Mouse (Mus musculus): ENCODE data around the gene Tmem37.
A peak's percentile ranks its signal among the peaks of the same experiment; 100 is the strongest.

Gene Tmem37

GRCm38 (mm10) chr1:120094920-120095319, 21.0 kb upstream of the Tmem37 start:
- no peak for DNase-seq (ENCODE audit: inconsistent age in 2 of 2, low spot score in 1 of 2)

GRCm38 (mm10) chr1:120093482-120094134, 19.7 kb upstream of the Tmem37 start:
- DNase-seq (ENCODE audit: inconsistent age in 2 of 2, low spot score in 1 of 2) = peak; percentile 88 to 96

- DNase-seq (ENCODE audit: inconsistent age in 2 of 2, low spot score in 1 of 2) = no peak
Measured at GRCm38 (mm10) chr1:120090880-120091570, 17.2 kb upstream of the Tmem37 start.

- DNase-seq (ENCODE audit: inconsistent age in 2 of 2, low spot score in 1 of 2) = no peak
Measured at GRCm38 (mm10) chr1:120089180-120089579, 15.3 kb upstream of the Tmem37 start.

- DNase-seq (ENCODE audit: inconsistent age in 2 of 2, low spot score in 1 of 2) = no peak
Measured at GRCm38 (mm10) chr1:120086644-120087043, 12.8 kb upstream of the Tmem37 start.

- no peak for DNase-seq (ENCODE audit: inconsistent age in 2 of 2, low spot score in 1 of 2)
Measured at GRCm38 (mm10) chr1:120085696-120086095, 11.8 kb upstream of the Tmem37 start.

DNA sequence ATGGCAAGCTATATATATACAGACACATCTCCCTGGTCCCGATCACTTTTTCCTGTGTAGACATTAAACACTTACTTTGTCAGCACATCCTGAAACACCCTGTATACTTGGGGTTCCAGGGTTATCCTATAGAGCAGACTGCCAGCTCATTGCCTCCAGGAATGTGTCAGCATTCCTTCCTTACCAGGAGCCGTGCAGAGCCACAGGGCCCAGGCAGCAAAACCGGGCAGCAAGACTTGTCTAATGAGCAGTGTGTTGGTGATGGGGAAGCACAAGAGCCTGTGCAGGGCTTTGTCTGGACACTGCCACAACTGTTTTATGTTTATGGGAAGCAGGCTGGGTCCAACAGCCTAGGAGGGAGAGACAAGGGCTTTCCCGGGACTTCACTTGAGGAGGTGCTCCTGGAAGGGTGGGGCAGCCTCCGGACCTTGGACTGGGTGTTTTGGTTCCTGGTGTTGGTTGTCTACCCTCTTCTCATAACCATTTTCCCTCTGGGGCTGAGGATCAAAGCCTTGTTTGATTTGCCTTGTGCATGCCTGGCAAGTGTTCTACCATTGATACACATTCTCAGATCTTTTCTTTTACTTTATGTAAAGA, 10.1 kb upstream of the Tmem37 start:
- DNase-seq (ENCODE audit: inconsistent age in 2 of 2, low spot score in 1 of 2) = no peak

DNA sequence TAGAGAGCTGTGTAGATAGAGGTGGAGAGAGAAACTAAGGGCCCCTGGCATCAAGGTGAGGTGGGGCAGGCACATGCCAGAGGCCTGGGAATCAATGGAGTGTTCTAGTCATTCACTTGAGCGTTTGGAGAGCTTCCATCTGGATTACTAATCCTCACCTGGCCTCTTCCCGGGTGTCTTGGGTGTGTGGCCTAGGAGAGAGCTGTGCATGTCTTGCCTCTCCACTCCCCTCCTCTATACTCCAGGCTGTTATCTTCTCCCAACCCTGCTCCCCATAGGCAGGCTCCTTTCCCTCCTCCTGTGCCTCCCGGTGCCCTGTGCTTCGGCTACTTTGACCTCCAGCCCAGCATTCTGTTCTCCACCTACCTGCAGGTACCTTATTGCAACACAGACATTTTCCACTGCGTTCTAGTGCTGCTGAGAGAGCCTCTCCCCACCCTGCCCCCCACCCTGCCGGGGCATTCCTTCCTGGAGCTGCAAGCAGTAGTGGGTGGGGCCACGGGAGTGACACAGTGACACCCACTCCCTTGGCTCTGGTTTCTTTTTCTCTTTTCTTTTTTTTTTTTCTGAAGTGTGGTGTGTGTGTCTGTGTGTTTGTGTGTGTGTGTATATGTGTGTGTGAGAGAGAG, 9.2 kb upstream of the Tmem37 start:
- DNase-seq (ENCODE audit: inconsistent age in 2 of 2, low spot score in 1 of 2) = no peak

- DNase-seq (ENCODE audit: inconsistent age in 2 of 2, low spot score in 1 of 2) = peak; percentile 45 to 75
Measured at GRCm38 (mm10) chr1:120080632-120081031, 6.8 kb upstream of the Tmem37 start.

DNA sequence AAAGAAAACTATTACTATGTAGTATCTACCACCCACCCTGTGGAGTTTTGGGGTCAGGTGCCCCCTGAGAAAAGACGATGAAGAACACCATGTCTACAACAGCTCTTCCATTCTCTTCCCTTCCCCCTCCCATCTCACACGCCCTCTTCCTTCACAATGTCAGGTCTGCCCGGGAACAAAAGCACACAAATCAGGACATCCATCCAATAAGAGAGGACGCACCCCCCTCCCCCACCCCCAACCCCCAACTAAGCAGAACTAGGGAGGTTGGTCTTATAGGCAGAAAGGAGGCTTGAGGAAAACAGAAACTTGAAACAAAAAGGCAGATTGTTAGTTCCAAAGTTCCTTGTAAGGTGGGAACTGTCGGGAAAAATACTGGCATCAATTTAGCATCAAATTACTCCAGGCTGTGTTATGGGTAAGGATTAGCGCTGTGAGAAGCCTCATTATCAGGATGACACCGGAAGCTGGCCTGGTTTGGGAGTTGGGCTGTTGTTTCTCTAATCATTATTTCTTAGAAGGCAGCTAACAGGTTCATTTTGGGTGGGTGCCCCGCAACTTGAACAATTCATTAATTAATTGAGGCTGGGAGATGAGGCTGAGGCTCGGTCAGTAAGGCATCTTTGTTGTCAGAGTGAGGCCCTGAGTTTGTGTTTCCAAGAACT, 4.0 kb upstream of the Tmem37 start:
- no peak for DNase-seq (ENCODE audit: inconsistent age in 2 of 2, low spot score in 1 of 2)

DNA sequence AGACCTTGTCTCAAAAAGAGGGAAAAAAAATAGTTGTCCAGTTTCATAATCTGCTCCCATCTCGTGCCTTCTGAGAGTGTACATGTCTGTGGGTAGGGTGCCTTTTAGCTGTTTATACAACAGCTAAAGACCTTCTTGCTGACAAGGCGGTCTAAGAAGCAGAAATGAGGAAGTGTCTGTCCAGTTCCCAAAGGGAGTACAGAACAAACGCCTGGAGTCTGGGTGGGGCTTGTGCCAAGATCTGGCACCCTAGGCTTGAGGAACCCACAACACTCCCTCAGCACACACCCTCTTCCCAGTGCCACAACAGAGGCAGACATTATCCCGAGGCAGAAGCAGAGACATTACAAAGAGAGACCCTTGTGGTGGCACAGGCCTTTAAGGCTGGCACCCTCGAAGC, 1.6 kb upstream of the Tmem37 start:
- peak in 1 of 2 experiments; percentile 45 for DNase-seq (ENCODE audit: inconsistent age in 2 of 2, low spot score in 1 of 2)

GRCm38 (mm10) chr1:120074931-120075330, 1.1 kb upstream of the Tmem37 start:
- DNase-seq (ENCODE audit: inconsistent age in 2 of 2, low spot score in 1 of 2) = peak in 1 of 2 experiments; percentile 51

- DNase-seq (ENCODE audit: inconsistent age in 2 of 2, low spot score in 1 of 2) = no peak
Measured at GRCm38 (mm10) chr1:120074307-120074702, 431 bp upstream of the Tmem37 start.

GRCm38 (mm10) chr1:120072900-120073299, 974 bp downstream of the Tmem37 start:
- DNase-seq (ENCODE audit: inconsistent age in 2 of 2, low spot score in 1 of 2) = peak; percentile 69 to 85

DNA sequence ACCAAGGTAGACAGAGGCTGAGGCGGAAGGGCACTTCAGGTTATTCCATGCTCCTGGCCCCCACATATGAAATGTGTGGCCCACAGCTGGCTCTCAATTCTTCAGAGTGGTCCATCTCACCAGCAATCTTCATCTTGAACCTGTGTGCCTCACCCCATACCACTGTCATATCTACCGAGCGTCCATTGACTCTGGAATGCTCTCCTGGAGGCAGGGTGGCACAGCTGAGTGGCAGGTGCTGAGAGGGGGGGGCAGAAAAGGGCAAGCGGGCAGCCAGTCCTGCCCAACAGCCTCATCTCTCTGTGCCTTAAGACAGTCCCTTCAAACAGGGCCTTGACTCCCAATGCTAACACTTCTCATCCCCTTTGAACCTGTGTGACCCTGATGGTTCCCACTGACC, 2.7 kb downstream of the Tmem37 start:
- DNase-seq (ENCODE audit: inconsistent age in 2 of 2, low spot score in 1 of 2) = no peak

GRCm38 (mm10) chr1:120070168-120070567, 3.7 kb downstream of the Tmem37 start:
- no peak for DNase-seq (ENCODE audit: inconsistent age in 2 of 2, low spot score in 1 of 2)

- no peak for DNase-seq (ENCODE audit: inconsistent age in 2 of 2, low spot score in 1 of 2)
Measured at GRCm38 (mm10) chr1:120069120-120069519, 4.8 kb downstream of the Tmem37 start.

GRCm38 (mm10) chr1:120066625-120067024, 7.2 kb downstream of the Tmem37 start:
- DNase-seq (ENCODE audit: inconsistent age in 2 of 2, low spot score in 1 of 2) = no peak

- DNase-seq (ENCODE audit: inconsistent age in 2 of 2, low spot score in 1 of 2) = no peak
Measured at GRCm38 (mm10) chr1:120066159-120066558, 7.7 kb downstream of the Tmem37 start.

DNA sequence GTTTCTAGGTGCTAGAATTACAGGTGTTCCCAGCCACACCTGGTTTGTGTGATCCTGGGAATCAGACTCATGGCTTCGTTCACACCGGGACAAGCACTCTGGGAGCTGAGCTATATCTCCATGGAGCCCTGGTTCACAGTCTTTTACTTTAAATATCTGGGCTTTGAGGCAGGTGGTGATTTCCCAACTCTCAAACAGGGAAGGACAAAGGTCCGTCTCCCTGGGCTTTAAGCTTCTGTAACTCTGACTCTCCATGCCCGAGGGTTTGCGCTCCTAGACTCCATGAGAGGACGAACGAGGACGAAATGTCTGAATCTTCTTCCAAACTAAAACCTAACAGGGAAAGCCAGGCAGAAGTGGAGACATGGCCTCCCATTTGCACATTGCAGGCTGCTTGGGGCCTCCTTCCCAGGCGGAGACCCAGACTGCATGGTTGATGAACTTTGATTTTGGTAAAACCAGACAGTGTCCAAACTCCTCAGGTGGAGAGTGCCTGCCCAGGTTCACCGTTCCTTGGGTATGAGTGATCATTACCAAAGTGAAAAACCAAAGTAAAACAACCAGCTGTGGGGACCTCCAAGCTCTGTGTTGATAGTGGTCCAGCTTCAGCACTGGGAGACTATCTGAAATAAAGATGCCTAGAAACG, 9.7 kb downstream of the Tmem37 start:
- DNase-seq (ENCODE audit: inconsistent age in 2 of 2, low spot score in 1 of 2) = no peak

DNA sequence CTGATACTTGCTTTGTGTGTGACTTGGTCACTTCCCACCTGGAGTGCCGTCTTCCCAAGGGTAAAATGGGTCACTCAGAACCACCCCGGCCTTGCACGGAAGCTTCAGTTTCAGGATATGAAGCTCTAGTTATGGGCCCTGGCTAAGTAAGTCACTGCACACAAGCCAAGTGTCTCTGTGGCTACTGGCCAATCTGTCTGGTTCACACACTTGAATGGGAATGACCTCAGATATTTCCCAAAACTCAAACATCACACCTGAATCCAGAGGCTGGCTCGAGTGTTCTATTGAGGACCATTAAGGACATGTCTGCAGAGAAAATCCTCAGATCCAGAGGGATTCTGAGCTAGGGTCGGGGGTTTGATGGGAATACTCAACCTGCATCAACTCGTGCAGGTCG, 11.6 kb downstream of the Tmem37 start:
- no peak for DNase-seq (ENCODE audit: inconsistent age in 2 of 2, low spot score in 1 of 2)
